Mouse (Mus musculus): ENCODE measurements around the gene Slc22a2. TPM values are rescaled to one million over a fixed set of nuclear protein-coding genes. Genes with fewer than 3 reads are reported as not detected.
A peak's percentile ranks its signal among the peaks of the same experiment; 100 is the strongest.
"Not testable (repeated sequence)": the region's sequence is repeated elsewhere in the genome, so short reads cannot be mapped to it uniquely, and the experiment has no call there.

Gene Slc22a2
- total RNA-seq (2022): not detected

GRCm38 (mm10) chr17:12583991-12584390 is at the start of gene Slc22a2:
Gene Slc22a2 (plus strand): TSS chr17:12584132.
- DNase-seq (ENCODE audit: low spot score in 2 of 2): no peak

GRCm38 (mm10) chr17:12534353-12535145 is 49.4 kb upstream of the Slc22a2 start:
- DNase-seq (ENCODE audit: low spot score in 2 of 2): peak; percentile 38 to 54

GRCm38 (mm10) chr17:12562215-12562614 is 21.7 kb upstream of the Slc22a2 start:
- DNase-seq (ENCODE audit: low spot score in 2 of 2): no peak

- not testable (repeated sequence) for DNase-seq (ENCODE audit: low spot score in 2 of 2)
These were observed 19.4 kb upstream of the Slc22a2 start for GRCm38 (mm10) chr17:12564481-12565000.

- DNase-seq (ENCODE audit: low spot score in 2 of 2): no peak
These were observed 18.5 kb upstream of the Slc22a2 start for GRCm38 (mm10) chr17:12565443-12565842.

- no peak for DNase-seq (ENCODE audit: low spot score in 2 of 2)
These were observed 12.6 kb upstream of the Slc22a2 start for GRCm38 (mm10) chr17:12571316-12571715.

- no peak for DNase-seq (ENCODE audit: low spot score in 2 of 2)
These were observed 11.9 kb upstream of the Slc22a2 start for GRCm38 (mm10) chr17:12571924-12572463.

GRCm38 (mm10) chr17:12575391-12575790 is 8.5 kb upstream of the Slc22a2 start:
- DNase-seq (ENCODE audit: low spot score in 2 of 2): no peak

- DNase-seq (ENCODE audit: low spot score in 2 of 2): no peak
These were observed 6.8 kb upstream of the Slc22a2 start for GRCm38 (mm10) chr17:12577096-12577495.

- no peak for DNase-seq (ENCODE audit: low spot score in 2 of 2)
These were observed 1.4 kb downstream of the Slc22a2 start for GRCm38 (mm10) chr17:12585366-12585765.

GRCm38 (mm10) chr17:12586966-12587365 is 3.0 kb downstream of the Slc22a2 start:
- no peak for DNase-seq (ENCODE audit: low spot score in 2 of 2)

- no peak for DNase-seq (ENCODE audit: low spot score in 2 of 2)
These were observed 4.9 kb downstream of the Slc22a2 start for GRCm38 (mm10) chr17:12588801-12589247.

- DNase-seq (ENCODE audit: low spot score in 2 of 2): no peak
These were observed 7.1 kb downstream of the Slc22a2 start for GRCm38 (mm10) chr17:12590911-12591625.

- no peak for DNase-seq (ENCODE audit: low spot score in 2 of 2)
These were observed 12.0 kb downstream of the Slc22a2 start for GRCm38 (mm10) chr17:12595846-12596515.

GRCm38 (mm10) chr17:12606634-12607033 is 22.7 kb downstream of the Slc22a2 start:
- no peak for DNase-seq (ENCODE audit: low spot score in 2 of 2)

- no peak for DNase-seq (ENCODE audit: low spot score in 2 of 2)
These were observed 23.3 kb downstream of the Slc22a2 start for GRCm38 (mm10) chr17:12607202-12607601.

GRCm38 (mm10) chr17:12614511-12615385 is 30.8 kb downstream of the Slc22a2 start:
- no peak for DNase-seq (ENCODE audit: low spot score in 2 of 2)

- no peak for DNase-seq (ENCODE audit: low spot score in 2 of 2)
These were observed 31.5 kb downstream of the Slc22a2 start for GRCm38 (mm10) chr17:12615429-12615828.

- no peak for DNase-seq (ENCODE audit: low spot score in 2 of 2)
These were observed 35.7 kb downstream of the Slc22a2 start for GRCm38 (mm10) chr17:12619641-12620040.

GRCm38 (mm10) chr17:12627983-12628382 is 44.1 kb downstream of the Slc22a2 start:
- DNase-seq (ENCODE audit: low spot score in 2 of 2): no peak

Data from gastrocnemius, adult 8-10 months (tissue).